Mouse (Mus musculus) hindbrain, embryonic 16.5 days (tissue): Measurements from ENCODE around the gene Nceh1. TPM values are rescaled to one million over a fixed set of nuclear protein-coding genes. Genes with fewer than 3 reads are reported as not detected.

Source experiments
- ATAC-seq: fragments of 200-750 bp; cut with Nextera tagmentation; 2 replicates; pipeline ENCODE4 v1.8.0; 2017; ENCODE audit warnings: moderate TSS enrichment, moderate library complexity
- H3K27ac ChIP-seq: fragments of 300-500 bp; sonication (generic); 2 replicates; pipeline ENCODE4 v1.5.1; 2014; ENCODE audit warnings: low read depth, mild to moderate bottlenecking, control low read depth, low read length, moderate library complexity
- H3K27me3 ChIP-seq: fragments of 300-500 bp; sonication (generic); replicated peaks from 2 replicates; pipeline ENCODE4 v1.6.1; 2014; ENCODE audit warnings: low read length; ENCODE audit not compliant: control insufficient read depth, insufficient read depth
- H3K36me3 ChIP-seq: fragments of 300-500 bp; sonication (generic); 2 replicates; pipeline ENCODE4 v1.6.1; 2014; ENCODE audit warnings: mild to moderate bottlenecking, low read length, moderate library complexity, mixed read lengths; ENCODE audit not compliant: control insufficient read depth, insufficient read depth
- H3K4me1 ChIP-seq: fragments of 300-500 bp; sonication (generic); 2 replicates; pipeline ENCODE4 v1.6.1; 2014; ENCODE audit warnings: low read depth, low read length; ENCODE audit not compliant: control insufficient read depth, insufficient read depth
- H3K4me2 ChIP-seq: fragments of 300-500 bp; sonication (generic); 2 replicates; pipeline ENCODE4 v1.6.1; 2014; ENCODE audit warnings: mild to moderate bottlenecking, low read length, control low read depth, moderate library complexity
- H3K4me3 ChIP-seq: fragments of 300-500 bp; sonication (generic); 2 replicates; pipeline ENCODE4 v1.5.1; 2014; ENCODE audit warnings: mild to moderate bottlenecking, low read length, control low read depth, moderate library complexity
- H3K9ac ChIP-seq: fragments of 300-500 bp; sonication (generic); 2 replicates; pipeline ENCODE4 v1.6.1; 2014; ENCODE audit warnings: low read depth, mild to moderate bottlenecking, control low read depth, low read length, moderate library complexity
- H3K9me3 ChIP-seq: fragments of 300-500 bp; sonication (generic); 2 replicates; pipeline ENCODE4 v1.6.1; 2014; ENCODE audit warnings: mild to moderate bottlenecking, low read length, moderate library complexity; ENCODE audit not compliant: control insufficient read depth
- WGBS: fragments of 180-500 bp; shearing (Covaris S2); extraction: QIAGEN DNeasy Blood & Tissue Kit; methylation state at CpG from one replicate; pipeline ENCODE4 v1.1.7; 2014; 5-methylcytosine and 5-hydroxymethylcytosine counted together
- polyA plus RNA-seq: library from polyadenylated mRNA; unstranded; fragments of >200 nt; fragmentation: Nextera tagmentation; extraction: Ambion mirVana; gene quantifications from 2 replicates; pipeline ENCODE4 v1.2.1, GENCODE M21; 2015

Nceh1 gene
- polyA plus RNA-seq, 1 experiment from 2014 or later: 25.1 TPM

GRCm38 (mm10) chr3:27199120-27199519, 16.4 kb downstream of the Nceh1 start:
- Histone ChIP-seq H3K9ac (no peak overlapping the region), H3K4me1 (no peaks in the 10 kb centered on the region), H3K4me2 (no peak overlapping the region), H3K9me3 (no peaks in the 10 kb centered on the region), H3K36me3 (no peaks in the 10 kb centered on the region), H3K27me3 (no peaks in the 10 kb centered on the region), H3K4me3 (no peak overlapping the region), H3K27ac (no peak overlapping the region)
- 93% methylated on average over 7 of the region's 7 CpGs for WGBS
- ATAC-seq: no peak

DNA sequence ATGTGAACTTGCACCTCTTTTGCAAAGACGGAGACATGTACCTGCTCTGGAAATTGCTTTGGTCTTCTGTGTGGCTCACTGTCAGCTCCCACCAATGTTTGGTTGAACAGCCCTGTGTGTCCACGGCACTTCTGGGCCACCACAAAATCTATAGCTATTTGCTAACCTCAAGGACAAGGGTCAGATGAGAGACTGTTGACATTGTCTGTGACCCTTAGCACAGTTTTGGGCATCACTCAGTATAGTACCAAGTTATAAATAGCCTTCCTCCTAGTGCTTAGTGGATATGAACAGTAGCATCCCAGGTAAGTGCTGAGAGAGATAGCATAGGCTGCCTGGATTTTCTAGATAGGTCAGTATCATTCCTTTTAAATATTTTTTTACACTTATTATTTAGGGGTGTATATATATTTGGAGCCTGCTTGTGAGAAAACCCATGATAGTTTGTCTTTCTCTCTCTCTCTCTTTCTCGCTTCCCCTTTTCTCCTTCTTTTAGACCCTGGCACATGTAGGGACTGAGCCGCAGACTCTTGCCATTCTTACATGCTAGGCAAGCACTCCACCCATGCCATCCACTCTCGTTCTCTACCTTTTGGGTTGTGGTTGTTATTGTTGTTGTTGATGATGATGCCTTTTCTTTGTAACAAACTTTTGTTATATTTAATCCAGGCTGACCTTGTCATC, 19.1 kb downstream of the Nceh1 start:
- H3K4me2 ChIP-seq: no peak overlapping the region
- H3K4me3 ChIP-seq: no peak overlapping the region
- H3K36me3 ChIP-seq: no peaks in the 10 kb centered on the region
- no peak overlapping the region for H3K27ac ChIP-seq
- 89% methylated on average over 5 of the region's 5 CpGs for WGBS
- ATAC-seq: no peak
- no peaks in the 10 kb centered on the region for H3K27me3 ChIP-seq
- no peak overlapping the region for H3K9ac ChIP-seq
- no peaks in the 10 kb centered on the region for H3K9me3 ChIP-seq
- H3K4me1 ChIP-seq: no peaks in the 10 kb centered on the region

GRCm38 (mm10) chr3:27205068-27205467, 22.3 kb downstream of the Nceh1 start:
- Histone ChIP-seq H3K27me3 (no peaks in the 10 kb centered on the region), H3K36me3 (no peaks in the 10 kb centered on the region), H3K9ac (no peak overlapping the region), H3K4me3 (no peak overlapping the region), H3K4me1 (no peaks in the 10 kb centered on the region), H3K4me2 (no peak overlapping the region), H3K27ac (no peak overlapping the region), H3K9me3 (no peaks in the 10 kb centered on the region)
- whole genome bisulfite sequencing: 23% methylated on average over 5 of the region's 5 CpGs
- ATAC-seq: 0 out of 2 replicates have a peak, but pooled peaks have one; percentile 7

- Histone ChIP-seq H3K27me3 (no peaks in the 10 kb centered on the region), H3K4me3 (no peak overlapping the region), H3K27ac (no peak overlapping the region), H3K4me1 (no peaks in the 10 kb centered on the region), H3K36me3 (no peaks in the 10 kb centered on the region), H3K4me2 (no peak overlapping the region), H3K9ac (no peak overlapping the region), H3K9me3 (no peaks in the 10 kb centered on the region)
- ATAC-seq: 0 out of 2 replicates have a peak, but pooled peaks have one; percentile 17
- WGBS: 77% methylated on average over 9 of the region's 9 CpGs
Measured at GRCm38 (mm10) chr3:27205514-27206220, 22.9 kb downstream of the Nceh1 start.

- Histone ChIP-seq H3K27ac (no peak overlapping the region), H3K9me3 (no peaks in the 10 kb centered on the region), H3K4me1 (no peaks in the 10 kb centered on the region), H3K4me3 (no peak overlapping the region), H3K4me2 (no peak overlapping the region), H3K27me3 (no peaks in the 10 kb centered on the region), H3K9ac (no peak overlapping the region), H3K36me3 (no peaks in the 10 kb centered on the region)
- 82% methylated on average over 4 of the region's 4 CpGs for WGBS
- ATAC-seq: no peak
Measured at GRCm38 (mm10) chr3:27206221-27206560, 23.4 kb downstream of the Nceh1 start.

DNA sequence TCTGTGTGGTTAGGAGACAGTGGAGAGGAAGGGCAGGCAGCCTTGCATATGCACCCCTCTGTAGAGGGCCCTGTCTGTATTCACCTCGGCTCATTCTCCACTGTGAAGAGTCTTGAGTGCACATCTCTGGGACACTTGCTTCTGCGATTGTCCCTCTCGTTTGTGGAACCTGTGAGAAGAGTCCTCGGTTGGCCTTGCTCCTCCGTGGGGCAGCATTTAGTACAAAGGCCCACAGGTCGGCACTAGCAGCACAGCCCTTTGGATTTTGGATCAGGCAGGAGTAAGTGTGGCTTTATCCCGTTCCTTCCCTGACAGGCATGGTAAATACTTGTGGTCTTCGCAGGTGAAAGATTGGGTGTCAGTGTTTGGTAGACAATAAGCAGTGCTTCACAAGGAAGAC, 23.8 kb downstream of the Nceh1 start:
- Histone ChIP-seq H3K4me1 (no peaks in the 10 kb centered on the region), H3K9ac (no peak overlapping the region), H3K27me3 (no peaks in the 10 kb centered on the region), H3K4me2 (no peak overlapping the region), H3K4me3 (no peak overlapping the region), H3K36me3 (no peaks in the 10 kb centered on the region), H3K9me3 (no peaks in the 10 kb centered on the region), H3K27ac (no peak overlapping the region)
- ATAC-seq: no peak
- WGBS: 86% methylated on average over 8 of the region's 8 CpGs

- H3K4me2 ChIP-seq: no peak overlapping the region
- no peaks in the 10 kb centered on the region for H3K36me3 ChIP-seq
- H3K27me3 ChIP-seq: no peaks in the 10 kb centered on the region
- H3K27ac ChIP-seq: no peak overlapping the region
- no peak overlapping the region for H3K4me3 ChIP-seq
- no peak overlapping the region for H3K9ac ChIP-seq
- WGBS: 92% methylated on average over 9 of the region's 9 CpGs
- H3K9me3 ChIP-seq: no peaks in the 10 kb centered on the region
- H3K4me1 ChIP-seq: no peaks in the 10 kb centered on the region
- no peak; the same call in 1 of the 2 replicates for ATAC-seq
Measured at GRCm38 (mm10) chr3:27209707-27210106, 26.9 kb downstream of the Nceh1 start.

- Histone ChIP-seq H3K4me2 (no peak overlapping the region), H3K27ac (no peak overlapping the region), H3K4me1 (no peaks in the 10 kb centered on the region), H3K27me3 (no peaks in the 10 kb centered on the region), H3K9me3 (no peaks in the 10 kb centered on the region), H3K4me3 (no peak overlapping the region), H3K36me3 (no peaks in the 10 kb centered on the region), H3K9ac (no peak overlapping the region)
- ATAC-seq: no peak
- 36% methylated on average over 7 of the region's 7 CpGs for WGBS
Measured at GRCm38 (mm10) chr3:27210271-27210670, 27.5 kb downstream of the Nceh1 start.

GRCm38 (mm10) chr3:27214016-27214816, 31.5 kb downstream of the Nceh1 start:
- H3K9ac ChIP-seq: no peak overlapping the region

More at GRCm38 (mm10) chr3:27214016-27214816, 31.5 kb downstream of the Nceh1 start:
- Histone ChIP-seq H3K9me3 (no peaks in the 10 kb centered on the region), H3K4me2 (no peak overlapping the region), H3K27me3 (no peaks in the 10 kb centered on the region), H3K4me1 (no peaks in the 10 kb centered on the region), H3K27ac (no peak overlapping the region), H3K4me3 (no peak overlapping the region), H3K36me3 (no peaks in the 10 kb centered on the region)
- WGBS: 92% methylated on average over 8 of the region's 8 CpGs
- no peak for ATAC-seq
